Mouse (Mus musculus): ENCODE measurements around the gene Pon3. TPM values are rescaled to one million over a fixed set of nuclear protein-coding genes. Genes with fewer than 3 reads are reported as not detected.

The Pon3 gene
- polyA plus RNA-seq (2014; fragmentation: Nextera tagmentation; extraction: Ambion mirVana) = 2.6 and 3.7 TPM in 2 replicates

DNA sequence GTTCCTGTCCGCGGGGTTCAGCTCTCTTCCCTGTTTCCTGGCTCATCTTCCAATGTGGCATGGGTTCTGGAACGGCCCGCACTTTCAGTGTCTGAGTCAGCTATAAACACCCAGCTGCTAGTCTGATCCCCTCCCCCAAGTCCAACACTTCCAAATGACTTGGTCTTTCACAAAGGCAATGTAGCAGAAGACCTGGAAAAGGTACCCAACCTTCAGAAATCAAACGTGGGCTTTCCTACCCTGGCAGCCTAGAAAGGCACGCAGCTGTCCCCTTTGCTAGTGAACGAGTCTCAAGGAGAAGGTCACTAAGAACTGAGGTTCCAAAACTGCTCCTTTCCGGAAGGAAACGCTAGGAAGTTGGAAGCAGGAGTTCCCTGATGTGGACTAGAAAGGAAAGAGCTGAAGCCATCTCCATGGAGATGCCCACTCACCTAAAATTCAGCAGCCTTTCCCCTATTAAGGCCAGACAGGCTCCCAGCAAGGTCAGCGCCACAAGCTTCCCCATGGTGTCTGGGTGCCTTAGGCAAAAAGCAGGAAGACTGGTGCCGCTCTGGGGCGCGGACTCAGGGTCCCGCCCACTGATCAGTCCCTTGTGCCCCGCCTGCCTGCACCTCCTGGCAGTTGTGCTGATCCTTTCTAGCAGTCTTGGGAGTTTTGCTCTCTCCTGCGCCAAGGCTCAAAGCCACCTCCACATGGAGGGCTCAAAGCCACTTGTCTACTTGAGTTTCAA lies at the start of gene Pon3:
Gene Pon3, minus strand, starts transcription at position 565 of the 730 bp plus-strand sequence.
- peaks cover 7% of the 10 kb centered on the region; the same call in 1 of the 2 replicates for H3K4me1 ChIP-seq (ENCODE audit: control insufficient read depth, insufficient read depth, low read length)
- WGBS = 19% methylated on average over 16 of the region's 16 CpGs
- H3K4me3 ChIP-seq (replicated peaks; ENCODE audit: low read depth, low read length) = no peak within 1 kb of the TSS
- DNase-seq = peak; percentile 31
- no peaks in the 10 kb centered on the region for H3K9me3 ChIP-seq (ENCODE audit: control insufficient read depth, low read length)
- peak within 1 kb of the TSS; percentile 28 for H3K4me2 ChIP-seq (ENCODE audit: low read length)
- ATAC-seq (ENCODE audit: low FRiP score, low TSS enrichment) = no peak
- H3K9ac ChIP-seq (replicated peaks; ENCODE audit: low read length) = no peak within 1 kb of the TSS
- no peaks in the 10 kb centered on the region for H3K27me3 ChIP-seq (ENCODE audit: control insufficient read depth, insufficient read depth, low read length)
- no peaks in the 10 kb centered on the region for H3K36me3 ChIP-seq (ENCODE audit: control insufficient read depth, insufficient read depth, low read length)
- H3K27ac ChIP-seq (replicated peaks; ENCODE audit: low read depth, low read length) = no peak within 1 kb of the TSS

DNA sequence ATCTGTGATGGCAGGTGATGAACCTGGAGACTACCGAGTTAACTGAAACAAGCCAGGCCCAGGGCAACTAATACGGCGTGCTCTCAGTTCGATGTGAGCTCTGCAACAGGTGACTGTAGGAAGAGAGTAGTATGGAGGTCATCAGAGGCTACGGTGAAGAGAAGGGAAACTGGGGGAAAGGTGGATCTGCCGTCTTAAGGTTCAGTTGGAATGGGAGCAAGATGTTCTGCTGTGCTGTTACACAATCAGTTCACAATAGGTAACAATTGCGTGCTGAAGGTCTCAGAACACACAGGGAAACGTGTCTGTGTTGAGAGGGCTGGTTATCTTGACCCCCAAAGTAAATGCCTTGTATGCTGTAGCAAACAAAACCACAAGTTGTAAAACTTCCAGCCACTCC lies 48.9 kb upstream of the Pon3 start:
- WGBS = 88% methylated on average over 8 of the region's 8 CpGs
- Histone ChIP-seq H3K4me1 (ENCODE audit: control insufficient read depth, insufficient read depth, low read length) (no peaks in the 10 kb centered on the region), H3K9me3 (ENCODE audit: control insufficient read depth, low read length) (no peaks in the 10 kb centered on the region), H3K4me2 (ENCODE audit: low read length) (no peak overlapping the region), H3K27me3 (ENCODE audit: control insufficient read depth, insufficient read depth, low read length) (no peaks in the 10 kb centered on the region), H3K36me3 (ENCODE audit: control insufficient read depth, insufficient read depth, low read length) (no peaks in the 10 kb centered on the region), H3K9ac (replicated peaks; ENCODE audit: low read length) (no peak overlapping the region), H3K27ac (replicated peaks; ENCODE audit: low read depth, low read length) (no peak overlapping the region), H3K4me3 (replicated peaks; ENCODE audit: low read depth, low read length) (no peak overlapping the region)
- ATAC-seq (ENCODE audit: low FRiP score, low TSS enrichment) (no peak), DNase-seq (no peak)

DNA sequence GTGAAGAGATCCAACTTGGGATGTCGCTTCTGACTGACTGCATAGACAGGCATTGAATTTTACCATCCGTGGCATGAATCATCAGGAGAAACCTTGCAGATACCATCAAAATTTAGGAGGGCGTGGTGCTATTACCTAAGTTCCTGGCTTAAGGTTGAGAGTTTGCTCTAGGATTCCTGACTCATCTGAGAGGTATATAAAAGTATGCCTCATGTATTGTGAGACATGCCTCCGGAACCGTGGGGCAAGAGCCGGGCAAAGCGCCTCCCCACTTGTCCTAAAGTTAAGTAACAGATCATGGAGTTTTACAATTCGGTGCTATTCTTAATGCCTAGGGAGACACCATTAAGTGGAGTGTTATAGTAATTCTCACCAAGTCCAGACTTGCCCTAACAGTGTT lies 44.5 kb upstream of the Pon3 start:
- 94% methylated on average over 8 of the region's 8 CpGs for WGBS
- ATAC-seq (ENCODE audit: low FRiP score, low TSS enrichment) = no peak

DNA sequence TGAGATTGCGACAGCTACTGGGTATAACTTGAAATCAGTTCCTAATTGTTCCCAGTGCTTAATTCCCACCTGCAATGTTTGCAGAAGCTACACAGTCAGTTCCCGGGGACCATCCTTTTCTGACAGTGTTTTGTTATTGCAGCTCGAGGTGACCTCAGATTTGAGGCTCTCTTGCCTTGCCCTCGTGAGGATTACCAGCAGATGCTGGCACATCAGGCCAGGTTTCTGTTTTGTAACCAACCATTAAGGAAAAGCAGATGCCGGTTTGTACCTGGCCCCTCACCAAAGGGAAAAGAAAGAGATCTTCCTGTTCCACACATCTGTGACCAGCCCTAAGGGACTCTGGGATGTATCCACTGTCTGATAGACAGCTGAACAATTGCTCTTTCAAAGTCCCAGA lies 43.5 kb upstream of the Pon3 start:
- no peak for DNase-seq
- H3K27me3 ChIP-seq (ENCODE audit: control insufficient read depth, insufficient read depth, low read length) = peaks cover 6% of the 10 kb centered on the region; the same call in 1 of the 2 replicates
- no peak overlapping the region for H3K4me3 ChIP-seq (replicated peaks; ENCODE audit: low read depth, low read length)
- WGBS = 70% methylated on average over 5 of the region's 5 CpGs
- H3K9ac ChIP-seq (replicated peaks; ENCODE audit: low read length) = no peak overlapping the region
- H3K9me3 ChIP-seq (ENCODE audit: control insufficient read depth, low read length) = no peaks in the 10 kb centered on the region
- H3K4me2 ChIP-seq (ENCODE audit: low read length) = no peak overlapping the region
- no peak overlapping the region for H3K27ac ChIP-seq (replicated peaks; ENCODE audit: low read depth, low read length)
- no peak for ATAC-seq (ENCODE audit: low FRiP score, low TSS enrichment)
- no peaks in the 10 kb centered on the region for H3K4me1 ChIP-seq (ENCODE audit: control insufficient read depth, insufficient read depth, low read length)
- no peaks in the 10 kb centered on the region for H3K36me3 ChIP-seq (ENCODE audit: control insufficient read depth, insufficient read depth, low read length)

More for the DNA sequence above, 44.5 kb upstream of the Pon3 start:
- no peak for DNase-seq
- H3K27ac ChIP-seq (replicated peaks; ENCODE audit: low read depth, low read length) = no peak overlapping the region
- H3K4me2 ChIP-seq (ENCODE audit: low read length) = no peak overlapping the region
- no peaks in the 10 kb centered on the region for H3K36me3 ChIP-seq (ENCODE audit: control insufficient read depth, insufficient read depth, low read length)
- no peak overlapping the region for H3K9ac ChIP-seq (replicated peaks; ENCODE audit: low read length)
- H3K9me3 ChIP-seq (ENCODE audit: control insufficient read depth, low read length) = no peaks in the 10 kb centered on the region
- H3K4me1 ChIP-seq (ENCODE audit: control insufficient read depth, insufficient read depth, low read length) = no peaks in the 10 kb centered on the region
- no peak overlapping the region for H3K4me3 ChIP-seq (replicated peaks; ENCODE audit: low read depth, low read length)
- peaks cover 6% of the 10 kb centered on the region; the same call in 1 of the 2 replicates for H3K27me3 ChIP-seq (ENCODE audit: control insufficient read depth, insufficient read depth, low read length)

DNA sequence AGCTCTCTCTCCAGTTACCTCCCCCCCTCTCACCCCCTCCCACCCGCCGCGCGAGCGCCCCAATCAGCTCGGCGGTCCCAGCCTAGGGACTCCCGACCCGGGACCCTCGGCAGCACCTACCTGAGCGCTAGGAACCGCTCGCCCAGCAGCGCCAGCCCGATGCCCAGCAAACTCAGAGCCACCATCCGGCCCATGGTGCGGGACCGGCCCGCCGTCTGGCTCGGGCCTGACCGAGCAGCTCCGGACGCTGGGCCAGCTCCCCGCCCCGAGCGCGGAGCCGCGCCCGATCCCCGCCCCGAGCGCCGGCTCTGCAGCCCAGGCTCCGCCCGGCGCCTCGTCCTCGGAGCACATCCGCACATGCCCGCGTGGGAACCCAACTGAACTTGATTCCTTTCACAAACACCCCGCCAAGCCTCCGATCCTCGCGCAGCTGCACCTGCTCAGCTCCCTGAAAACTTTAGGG lies 42.0 kb upstream of the Pon3 start, which contains the start of gene Pon2:
Gene Pon2, minus strand, starts transcription at position 364 of the 463 bp plus-strand sequence.
- Histone ChIP-seq H3K4me1 (ENCODE audit: control insufficient read depth, insufficient read depth, low read length) (no peaks in the 10 kb centered on the region), H3K36me3 (ENCODE audit: control insufficient read depth, insufficient read depth, low read length) (no peaks in the 10 kb centered on the region), H3K4me2 (ENCODE audit: low read length) (peak within 1 kb of the TSS; percentile 98), H3K27me3 (ENCODE audit: control insufficient read depth, insufficient read depth, low read length) (peaks cover 6% of the 10 kb centered on the region; the same call in 1 of the 2 replicates), H3K9me3 (ENCODE audit: control insufficient read depth, low read length) (no peaks in the 10 kb centered on the region), H3K27ac (replicated peaks; ENCODE audit: low read depth, low read length) (peak within 1 kb of the TSS; percentile 70), H3K9ac (replicated peaks; ENCODE audit: low read length) (peak within 1 kb of the TSS; percentile 55), H3K4me3 (replicated peaks; ENCODE audit: low read depth, low read length) (peak within 1 kb of the TSS; percentile 55)
- DNase-seq (peak; percentile 83), ATAC-seq (ENCODE audit: low FRiP score, low TSS enrichment) (peak; percentile 88)
- 2% methylated on average over 47 of the region's 47 CpGs for WGBS

DNA sequence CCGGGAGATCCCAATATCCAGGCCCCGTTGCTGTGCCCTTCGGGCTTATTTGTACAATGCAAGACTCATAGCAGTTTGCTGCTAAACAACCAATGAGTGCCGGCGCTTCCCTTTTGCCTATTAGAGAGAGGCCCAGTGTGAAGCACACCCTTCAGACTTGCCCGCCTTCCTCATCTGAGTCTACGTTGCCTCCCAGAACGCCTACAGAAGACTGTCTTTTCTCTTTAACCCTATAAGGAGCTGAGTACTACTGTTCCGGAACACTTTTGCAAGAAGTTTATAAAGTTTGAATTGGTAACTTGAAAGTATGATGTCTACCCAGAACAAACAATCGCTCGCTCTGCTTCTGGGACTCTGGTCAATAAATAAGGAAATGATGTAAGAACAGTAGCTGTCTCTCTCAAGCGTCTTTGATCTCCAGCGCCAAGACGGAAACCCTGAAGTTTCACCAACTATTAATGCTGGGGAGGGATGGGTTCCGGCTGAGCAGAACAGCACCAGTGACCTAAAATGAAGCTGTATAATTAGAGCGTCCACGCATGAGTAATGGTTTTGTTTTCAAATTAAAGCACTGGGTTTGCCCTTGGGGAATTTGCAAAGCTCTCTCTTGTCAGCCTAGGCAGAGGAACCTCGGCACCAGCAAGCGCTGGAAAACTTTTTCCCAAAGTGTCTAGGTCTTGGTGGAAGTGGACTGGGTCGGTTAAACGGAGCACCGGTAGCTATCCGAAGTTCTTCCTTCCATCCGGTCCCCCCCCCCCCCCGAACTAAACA lies 41.4 kb upstream of the Pon3 start:
- Histone ChIP-seq H3K4me1 (ENCODE audit: control insufficient read depth, insufficient read depth, low read length) (no peaks in the 10 kb centered on the region), H3K27ac (replicated peaks; ENCODE audit: low read depth, low read length) (peak overlapping the region; percentile 70), H3K27me3 (ENCODE audit: control insufficient read depth, insufficient read depth, low read length) (peaks cover 6% of the 10 kb centered on the region; the same call in 1 of the 2 replicates), H3K36me3 (ENCODE audit: control insufficient read depth, insufficient read depth, low read length) (no peaks in the 10 kb centered on the region), H3K4me2 (ENCODE audit: low read length) (peak overlapping the region; percentile 98), H3K9me3 (ENCODE audit: control insufficient read depth, low read length) (no peaks in the 10 kb centered on the region), H3K4me3 (replicated peaks; ENCODE audit: low read depth, low read length) (peak overlapping the region; percentile 55), H3K9ac (replicated peaks; ENCODE audit: low read length) (peak overlapping the region; percentile 55)
- peak; percentile 60 for ATAC-seq (ENCODE audit: low FRiP score, low TSS enrichment)
- peak; percentile 66 for DNase-seq
- 7% methylated on average over 24 of the region's 25 CpGs for WGBS

DNA sequence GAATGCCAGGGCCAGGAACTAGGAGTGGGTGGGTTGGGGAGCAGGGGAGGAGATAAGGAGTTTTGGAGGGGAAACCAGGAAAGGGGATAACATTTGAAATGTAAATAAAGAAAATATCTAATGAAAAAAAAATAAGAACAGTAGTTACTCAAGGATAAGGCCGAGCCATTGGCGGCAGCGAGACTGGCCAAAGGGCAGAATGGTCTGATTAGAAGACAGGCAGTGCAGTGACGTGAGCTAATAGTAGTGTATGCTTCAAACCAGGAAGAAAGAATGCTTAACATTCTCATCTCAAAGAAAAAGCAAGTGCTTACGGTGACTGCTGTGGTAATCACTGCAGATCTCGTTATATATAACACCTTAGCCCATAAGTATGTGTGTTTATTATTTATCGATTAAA lies 40.0 kb upstream of the Pon3 start:
- no peak overlapping the region for H3K4me3 ChIP-seq (replicated peaks; ENCODE audit: low read depth, low read length)
- H3K4me1 ChIP-seq (ENCODE audit: control insufficient read depth, insufficient read depth, low read length) = no peaks in the 10 kb centered on the region
- no peak overlapping the region for H3K27ac ChIP-seq (replicated peaks; ENCODE audit: low read depth, low read length)
- ATAC-seq (ENCODE audit: low FRiP score, low TSS enrichment) = no peak
- H3K27me3 ChIP-seq (ENCODE audit: control insufficient read depth, insufficient read depth, low read length) = peaks cover 6% of the 10 kb centered on the region; the same call in 1 of the 2 replicates
- DNase-seq = no peak
- H3K9ac ChIP-seq (replicated peaks; ENCODE audit: low read length) = no peak overlapping the region
- WGBS = 93% methylated on average over 7 of the region's 7 CpGs
- H3K9me3 ChIP-seq (ENCODE audit: control insufficient read depth, low read length) = no peaks in the 10 kb centered on the region
- H3K36me3 ChIP-seq (ENCODE audit: control insufficient read depth, insufficient read depth, low read length) = no peaks in the 10 kb centered on the region
- no peak overlapping the region for H3K4me2 ChIP-seq (ENCODE audit: low read length)

DNA sequence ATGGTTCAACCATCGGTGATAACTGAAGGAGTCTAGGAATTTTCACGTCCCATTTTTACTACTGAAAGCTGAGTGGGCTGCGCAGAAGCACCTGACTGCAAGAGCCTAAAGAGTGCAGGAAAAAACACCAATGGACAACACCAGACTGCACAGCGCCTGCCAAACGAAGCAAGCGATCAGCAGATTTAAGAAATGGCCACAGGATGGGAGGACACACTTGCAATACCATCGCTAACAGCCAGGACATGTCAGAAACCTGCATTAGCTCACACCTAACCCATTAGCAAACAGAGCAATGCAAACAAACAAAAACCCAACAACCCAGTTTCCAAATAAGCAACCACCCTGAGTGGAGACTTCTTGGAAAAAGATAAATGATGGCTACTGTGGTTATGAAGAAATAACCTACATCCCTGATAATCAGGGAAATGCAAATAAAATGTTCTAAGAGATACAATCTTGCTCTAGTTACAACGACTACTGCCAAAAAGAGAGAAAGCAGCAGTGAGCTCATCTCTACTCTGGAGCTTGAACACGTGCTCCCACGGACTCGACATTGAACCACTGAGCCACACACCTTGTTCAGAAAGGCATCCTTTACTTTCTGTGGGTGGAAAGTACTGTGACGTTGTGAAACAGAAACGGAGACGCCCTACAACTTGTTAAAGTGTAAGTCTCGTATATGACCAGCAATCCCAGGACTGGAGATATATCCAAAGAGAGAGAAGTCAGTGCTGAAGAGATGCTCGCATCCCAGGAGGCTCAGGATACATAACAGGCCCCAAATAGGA lies 38.8 kb upstream of the Pon3 start:
- no peaks in the 10 kb centered on the region for H3K4me1 ChIP-seq (ENCODE audit: control insufficient read depth, insufficient read depth, low read length)
- ATAC-seq (ENCODE audit: low FRiP score, low TSS enrichment) = no peak
- WGBS = 95% methylated on average over 16 of the region's 16 CpGs
- H3K9ac ChIP-seq (replicated peaks; ENCODE audit: low read length) = no peak overlapping the region
- DNase-seq = no peak
- H3K27ac ChIP-seq (replicated peaks; ENCODE audit: low read depth, low read length) = no peak overlapping the region
- H3K4me2 ChIP-seq (ENCODE audit: low read length) = no peak overlapping the region
- H3K27me3 ChIP-seq (ENCODE audit: control insufficient read depth, insufficient read depth, low read length) = peaks cover 6% of the 10 kb centered on the region; the same call in 1 of the 2 replicates
- H3K4me3 ChIP-seq (replicated peaks; ENCODE audit: low read depth, low read length) = no peak overlapping the region
- no peaks in the 10 kb centered on the region for H3K36me3 ChIP-seq (ENCODE audit: control insufficient read depth, insufficient read depth, low read length)
- H3K9me3 ChIP-seq (ENCODE audit: control insufficient read depth, low read length) = no peaks in the 10 kb centered on the region
